Mouse (Mus musculus) cerebellum, adult 11 months (tissue): ENCODE data around the gene Cdr2l.
"Not testable (repeated sequence)": the region's sequence is repeated elsewhere in the genome, so short reads cannot be mapped to it uniquely, and the experiment has no call there.

Source experiments
- DNase-seq: peaks from one replicate; pipeline ENCODE4 v3.0.0; 2022

The Cdr2l gene

DNA sequence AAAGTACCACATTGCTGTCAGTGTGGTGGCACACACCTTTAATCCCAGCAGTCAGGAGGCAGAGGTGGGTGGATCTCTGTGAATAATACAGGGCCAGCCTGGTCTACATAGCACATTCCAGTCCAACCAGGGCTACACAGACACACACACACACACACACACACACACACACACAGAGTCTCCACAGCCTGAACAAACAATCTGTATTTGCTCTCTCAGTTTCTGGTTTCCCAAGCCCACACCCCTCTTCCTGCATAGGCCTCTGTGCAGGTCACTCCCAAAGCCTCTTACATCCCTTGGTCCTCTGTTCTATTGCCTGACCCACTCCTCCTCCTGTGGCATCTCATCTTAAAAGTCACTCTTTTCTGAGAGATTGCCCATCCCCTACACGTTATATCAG is 9.7 kb upstream of the Cdr2l start:
- DNase-seq: no peak

- DNase-seq: no peak
Observed at GRCm38 (mm10) chr11:115372737-115373136, 9.0 kb upstream of the Cdr2l start.

- peak; percentile 79 for DNase-seq
Observed at GRCm38 (mm10) chr11:115373805-115374694, 7.7 kb upstream of the Cdr2l start.

GRCm38 (mm10) chr11:115374695-115375425 is 6.9 kb upstream of the Cdr2l start:
- DNase-seq: no peak

GRCm38 (mm10) chr11:115376722-115377121 is 5.0 kb upstream of the Cdr2l start:
- no peak for DNase-seq

GRCm38 (mm10) chr11:115377254-115377653 is 4.5 kb upstream of the Cdr2l start:
- DNase-seq: no peak

- no peak for DNase-seq
Observed at GRCm38 (mm10) chr11:115377854-115378253, 3.9 kb upstream of the Cdr2l start.

- no peak for DNase-seq
Observed at GRCm38 (mm10) chr11:115381276-115381675, 440 bp upstream of the Cdr2l start.

- DNase-seq: peak; percentile 42
Observed at GRCm38 (mm10) chr11:115382891-115383290, 1.2 kb downstream of the Cdr2l start.

GRCm38 (mm10) chr11:115383701-115384474 is 2.2 kb downstream of the Cdr2l start:
- peak; percentile 51 for DNase-seq

DNA sequence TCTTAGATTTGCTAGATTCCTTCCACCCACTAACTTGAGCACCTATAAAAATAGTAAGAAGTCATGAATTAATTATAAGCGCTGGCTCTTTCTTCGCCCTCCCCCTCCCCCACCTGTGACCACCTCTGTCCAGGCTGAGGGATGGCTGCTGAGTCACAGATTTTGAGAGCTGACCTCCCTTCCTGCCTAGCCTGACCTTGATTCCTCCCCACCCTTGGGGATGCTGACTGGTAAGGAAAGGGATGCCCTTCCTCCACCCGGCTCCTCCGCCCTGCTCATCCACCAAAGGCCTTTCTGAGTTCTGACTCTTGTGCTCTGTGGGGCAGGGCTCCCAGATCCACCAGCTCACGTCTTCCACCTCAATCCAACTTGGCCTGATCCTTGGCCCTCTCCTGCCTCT is 2.9 kb downstream of the Cdr2l start:
- DNase-seq: no peak

DNA sequence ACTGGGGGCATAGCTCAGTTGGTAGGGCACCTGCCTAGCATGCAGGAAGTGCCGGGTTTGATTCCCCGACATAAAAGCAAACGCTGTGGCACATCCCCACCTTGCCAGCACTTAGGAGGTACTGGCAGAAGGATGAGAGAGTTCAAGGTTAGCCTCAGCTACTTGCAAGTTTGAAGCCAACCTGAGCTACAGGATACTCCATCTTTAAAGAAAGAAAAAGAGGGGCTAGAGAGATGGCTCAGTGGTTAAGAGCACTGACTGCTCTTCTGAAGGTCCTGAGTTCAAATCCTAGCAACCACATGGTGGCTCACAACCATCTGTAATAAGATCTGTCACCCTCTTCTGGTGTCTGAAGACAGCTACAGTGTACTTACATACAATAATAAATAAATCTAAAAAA is 5.1 kb downstream of the Cdr2l start:
- DNase-seq: not testable (repeated sequence)

GRCm38 (mm10) chr11:115391358-115391757 is 9.6 kb downstream of the Cdr2l start:
- no peak for DNase-seq

GRCm38 (mm10) chr11:115393721-115394325 is 12.1 kb downstream of the Cdr2l start:
- DNase-seq: peak; percentile 77

- DNase-seq: no peak
Observed at GRCm38 (mm10) chr11:115398085-115398484, 16.4 kb downstream of the Cdr2l start.

DNA sequence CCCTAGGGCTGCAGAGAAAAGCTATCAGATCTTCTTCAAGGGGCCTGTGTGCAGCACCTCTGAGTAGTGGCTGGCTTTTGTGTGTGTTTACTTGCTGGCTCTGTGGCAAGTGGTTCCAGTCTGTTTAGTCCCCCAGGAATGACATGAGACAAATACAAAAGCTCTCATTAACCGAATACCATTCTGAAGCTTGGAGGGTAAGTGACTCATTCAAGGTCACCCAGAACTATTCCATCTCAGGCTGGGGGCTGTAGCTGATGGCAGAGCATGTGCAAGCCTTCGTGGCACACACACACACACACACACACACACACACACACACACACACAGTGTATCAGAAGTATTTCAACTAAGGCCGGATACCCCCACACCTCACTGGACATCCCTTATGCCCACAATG is 18.4 kb downstream of the Cdr2l start:
- DNase-seq: no peak

GRCm38 (mm10) chr11:115400630-115401391 is 19.1 kb downstream of the Cdr2l start:
- peak; percentile 73 for DNase-seq

DNA sequence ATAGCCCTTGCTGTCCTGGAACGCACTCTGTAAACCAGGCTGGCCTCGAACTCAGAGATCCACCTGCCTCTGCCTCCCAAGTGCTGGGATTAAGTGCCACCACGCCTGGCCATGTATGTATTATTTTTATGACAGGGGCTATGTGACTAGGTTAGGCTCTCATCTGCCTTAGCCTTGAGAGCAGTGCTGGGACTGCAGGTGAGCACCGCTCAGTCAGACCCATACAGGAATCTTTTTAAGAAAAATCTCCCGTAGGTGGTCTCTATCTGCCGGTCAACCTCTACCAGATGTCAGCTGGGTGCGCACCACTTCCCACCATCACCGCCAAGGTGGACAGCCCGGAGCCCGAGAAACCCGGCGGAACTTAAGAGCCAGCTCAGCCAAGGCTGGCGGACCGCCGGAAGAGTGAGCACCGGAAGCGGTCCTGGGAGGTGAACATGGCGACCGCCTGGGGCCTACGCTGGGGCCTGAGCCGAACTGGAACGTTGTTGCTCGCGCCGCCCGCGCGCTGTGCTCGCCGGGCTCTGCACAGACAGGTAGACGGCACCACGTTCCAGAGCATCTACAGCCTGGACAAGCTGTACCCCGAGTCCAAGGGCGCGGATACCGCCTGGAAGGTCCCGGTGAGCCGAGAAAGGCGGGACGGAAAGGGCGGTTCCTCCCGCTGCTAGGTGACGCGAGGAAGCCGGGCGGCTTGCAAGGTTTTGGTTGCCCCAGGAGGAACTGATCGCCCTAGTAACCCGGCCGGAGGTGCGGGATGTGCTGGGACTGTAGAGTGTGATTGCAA is 21.8 kb downstream of the Cdr2l start, which contains the start of gene Mrpl58:
Mrpl58 (plus strand) TSS at position 415 of the 787 bp plus-strand sequence.
- DNase-seq: peak; percentile 85

DNA sequence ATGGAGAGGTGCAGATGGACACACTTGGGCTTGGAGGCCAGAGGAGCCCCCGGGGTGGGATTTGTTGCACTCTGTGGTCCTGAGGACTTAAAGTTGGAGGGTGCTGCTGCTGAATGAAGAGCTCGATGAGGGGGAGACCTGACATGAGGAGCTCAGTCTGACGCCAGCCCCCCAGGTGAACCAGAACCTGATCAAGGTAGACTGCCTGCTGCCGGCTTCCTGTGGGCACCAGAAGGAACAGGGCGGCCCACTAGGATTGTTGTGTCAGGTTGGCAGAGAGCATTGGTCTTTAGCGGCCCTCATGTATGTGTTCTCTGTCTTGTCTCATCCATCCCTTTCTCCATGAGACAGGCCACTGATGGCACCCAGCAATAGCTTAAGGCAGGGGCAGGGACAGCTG is 24.0 kb downstream of the Cdr2l start:
- DNase-seq: no peak

GRCm38 (mm10) chr11:115406858-115407401 is 25.2 kb downstream of the Cdr2l start:
- DNase-seq: no peak
